Mouse (Mus musculus): Measurements from ENCODE around the gene Cdc42ep3. TPM values are rescaled to one million over a fixed set of nuclear protein-coding genes. Genes with fewer than 3 reads are reported as not detected.

The Cdc42ep3 gene
- polyA plus RNA-seq, 1 experiment from 2014 or later, result 44.3 TPM

- H3K4me1 ChIP-seq (replicated peaks), result no peaks in the 10 kb centered on the region
- no peak for ATAC-seq (ENCODE audit: low FRiP score)
- H3K4me3 ChIP-seq, result no peak overlapping the region
- no peak overlapping the region for H3K4me2 ChIP-seq
- no peak overlapping the region for H3K9ac ChIP-seq
- no peaks in the 10 kb centered on the region for H3K27me3 ChIP-seq
- no peaks in the 10 kb centered on the region for H3K9me3 ChIP-seq
- WGBS, result 92% methylated on average over 17 of the region's 17 CpGs
- no peaks in the 10 kb centered on the region for H3K36me3 ChIP-seq
- no peak overlapping the region for H3K27ac ChIP-seq
Measured at GRCm38 (mm10) chr17:79303744-79304497, 51.0 kb downstream of the Cdc42ep3 start.

- WGBS, result 92% methylated on average over 3 of the region's 3 CpGs
- Histone ChIP-seq H3K9me3 (no peaks in the 10 kb centered on the region), H3K4me3 (no peak overlapping the region), H3K9ac (no peak overlapping the region), H3K36me3 (no peaks in the 10 kb centered on the region), H3K27me3 (no peaks in the 10 kb centered on the region), H3K4me1 (replicated peaks) (no peaks in the 10 kb centered on the region), H3K4me2 (no peak overlapping the region), H3K27ac (no peak overlapping the region)
- no peak for ATAC-seq (ENCODE audit: low FRiP score)
Measured at GRCm38 (mm10) chr17:79303238-79303637, 51.7 kb downstream of the Cdc42ep3 start.

GRCm38 (mm10) chr17:79299925-79300324 is 55.0 kb downstream of the Cdc42ep3 start:
- no peaks in the 10 kb centered on the region for H3K9me3 ChIP-seq
- no peak overlapping the region for H3K4me3 ChIP-seq
- ATAC-seq (ENCODE audit: low FRiP score), result no peak
- H3K4me2 ChIP-seq, result no peak overlapping the region
- no peaks in the 10 kb centered on the region for H3K27me3 ChIP-seq
- H3K27ac ChIP-seq, result no peak overlapping the region
- H3K9ac ChIP-seq, result no peak overlapping the region
- no peaks in the 10 kb centered on the region for H3K4me1 ChIP-seq (replicated peaks)
- no peaks in the 10 kb centered on the region for H3K36me3 ChIP-seq
- WGBS, result 82% methylated on average over 1 of the region's 1 CpGs

- Histone ChIP-seq H3K9ac (no peak overlapping the region), H3K36me3 (no peaks in the 10 kb centered on the region), H3K4me3 (no peak overlapping the region), H3K9me3 (no peaks in the 10 kb centered on the region), H3K4me2 (no peak overlapping the region), H3K4me1 (replicated peaks) (no peaks in the 10 kb centered on the region), H3K27me3 (no peaks in the 10 kb centered on the region), H3K27ac (no peak overlapping the region)
- no peak for ATAC-seq (ENCODE audit: low FRiP score)
Measured at GRCm38 (mm10) chr17:79298968-79299367, 55.9 kb downstream of the Cdc42ep3 start.

GRCm38 (mm10) chr17:79295926-79296325 is 59.0 kb downstream of the Cdc42ep3 start:
- Histone ChIP-seq H3K27me3 (no peaks in the 10 kb centered on the region), H3K27ac (no peak overlapping the region), H3K4me1 (replicated peaks) (no peaks in the 10 kb centered on the region), H3K4me3 (no peak overlapping the region), H3K4me2 (no peak overlapping the region), H3K9ac (no peak overlapping the region), H3K9me3 (no peaks in the 10 kb centered on the region), H3K36me3 (no peaks in the 10 kb centered on the region)
- no peak for ATAC-seq (ENCODE audit: low FRiP score)
- 68% methylated on average over 4 of the region's 4 CpGs for WGBS

- Histone ChIP-seq H3K9ac (no peak overlapping the region), H3K27ac (no peak overlapping the region), H3K4me3 (no peak overlapping the region), H3K4me1 (replicated peaks) (no peaks in the 10 kb centered on the region), H3K4me2 (no peak overlapping the region), H3K36me3 (no peaks in the 10 kb centered on the region), H3K27me3 (no peaks in the 10 kb centered on the region), H3K9me3 (no peaks in the 10 kb centered on the region)
- 85% methylated on average over 5 of the region's 5 CpGs for WGBS
- ATAC-seq (ENCODE audit: low FRiP score), result no peak
Measured at GRCm38 (mm10) chr17:79291672-79292071, 63.2 kb downstream of the Cdc42ep3 start.

- Histone ChIP-seq H3K9me3 (no peaks in the 10 kb centered on the region), H3K36me3 (no peaks in the 10 kb centered on the region), H3K4me1 (replicated peaks) (no peaks in the 10 kb centered on the region), H3K9ac (no peak overlapping the region), H3K27me3 (no peaks in the 10 kb centered on the region), H3K4me3 (no peak overlapping the region), H3K4me2 (no peak overlapping the region), H3K27ac (no peak overlapping the region)
- ATAC-seq (ENCODE audit: low FRiP score), result no peak
- WGBS, result 90% methylated on average over 2 of the region's 2 CpGs
Measured at GRCm38 (mm10) chr17:79290697-79291096, 64.2 kb downstream of the Cdc42ep3 start.

GRCm38 (mm10) chr17:79287302-79287701 is 67.6 kb downstream of the Cdc42ep3 start:
- H3K9ac ChIP-seq, result no peak overlapping the region
- no peaks in the 10 kb centered on the region for H3K27me3 ChIP-seq
- H3K36me3 ChIP-seq, result no peaks in the 10 kb centered on the region
- H3K4me1 ChIP-seq (replicated peaks), result peaks cover 3% of the 10 kb centered on the region; the same call in 1 of the 2 replicates
- no peak for ATAC-seq (ENCODE audit: low FRiP score)
- H3K4me3 ChIP-seq, result no peak overlapping the region
- H3K9me3 ChIP-seq, result no peaks in the 10 kb centered on the region
- H3K4me2 ChIP-seq, result no peak overlapping the region
- 91% methylated on average over 13 of the region's 13 CpGs for WGBS
- no peak overlapping the region for H3K27ac ChIP-seq

GRCm38 (mm10) chr17:79285030-79285601 is 69.8 kb downstream of the Cdc42ep3 start:
- no peaks in the 10 kb centered on the region for H3K27me3 ChIP-seq
- no peak overlapping the region for H3K27ac ChIP-seq
- no peaks in the 10 kb centered on the region for H3K9me3 ChIP-seq
- peaks cover 3% of the 10 kb centered on the region; the same call in 1 of the 2 replicates for H3K4me1 ChIP-seq (replicated peaks)
- ATAC-seq (ENCODE audit: low FRiP score), result no peak
- no peaks in the 10 kb centered on the region for H3K36me3 ChIP-seq
- no peak overlapping the region for H3K4me3 ChIP-seq
- 35% methylated on average over 6 of the region's 6 CpGs for WGBS
- no peak overlapping the region for H3K9ac ChIP-seq
- H3K4me2 ChIP-seq, result no peak overlapping the region
